Mouse (Mus musculus) C2C12 (cell line): Measurements from ENCODE around the gene Spata22. TPM values are rescaled to one million over a fixed set of nuclear protein-coding genes. Genes with fewer than 3 reads are reported as not detected.
A peak's percentile ranks its signal among the peaks of the same experiment; 100 is the strongest.
"Not testable (repeated sequence)": the region's sequence is repeated elsewhere in the genome, so short reads cannot be mapped to it uniquely, and the experiment has no call there.

Experiments used
- H3K27me3 ChIP-seq: one replicate; pipeline ENCODE4 v1.6.1; 2011; ENCODE audit not compliant: control insufficient read depth, insufficient read depth, insufficient read length
- H3K36me3 ChIP-seq: one replicate; pipeline ENCODE4 v1.6.1; 2011; ENCODE audit not compliant: control insufficient read depth, insufficient read depth
- H3K4me3 ChIP-seq: one replicate; pipeline ENCODE4 v1.5.1; 2011; ENCODE audit warnings: mild to moderate bottlenecking, control low read depth; ENCODE audit not compliant: poor library complexity, insufficient read depth, severe bottlenecking
- H3K79me2 ChIP-seq: one replicate; pipeline ENCODE4 v1.6.1; 2011; ENCODE audit not compliant: control insufficient read depth, insufficient read depth
- H3K79me3 ChIP-seq: one replicate; pipeline ENCODE4 v1.6.1; 2011; ENCODE audit warnings: low read depth, control low read depth
- H3ac ChIP-seq: one replicate; pipeline ENCODE3; 2011; ENCODE audit warnings: low read depth; ENCODE audit not compliant: control insufficient read depth, insufficient read length
- CEBPB ChIP-seq: IDR thresholded peaks from one replicate; pipeline ENCODE4 v1.6.1; 2011; ENCODE audit warnings: low read depth, mild to moderate bottlenecking, control low read depth, moderate library complexity
- CTCF ChIP-seq: IDR thresholded peaks from one replicate; pipeline ENCODE4 v1.5.1; 2011; ENCODE audit not compliant: control insufficient read depth, insufficient read depth, insufficient read length
- FOSL1 ChIP-seq: IDR thresholded peaks from one replicate; pipeline ENCODE4 v1.8.0; 2011; ENCODE audit warnings: mild to moderate bottlenecking, low read length; ENCODE audit not compliant: poor library complexity, insufficient read depth, severe bottlenecking
- MAX ChIP-seq: IDR thresholded peaks from one replicate; pipeline ENCODE4 v1.6.1; 2011; ENCODE audit warnings: mild to moderate bottlenecking, control low read depth
- MYOD1 ChIP-seq: IDR thresholded peaks from one replicate; pipeline ENCODE4 v1.6.1; 2011; ENCODE audit warnings: low read depth; ENCODE audit not compliant: control insufficient read depth, insufficient read length
- MYOG ChIP-seq: IDR thresholded peaks from one replicate; pipeline ENCODE4 v1.6.1; 2011; ENCODE audit not compliant: control insufficient read depth, insufficient read length; ENCODE audit errors: extremely low read depth
- USF1 ChIP-seq: IDR thresholded peaks from one replicate; pipeline ENCODE4 v1.6.1; 2011; ENCODE audit warnings: low read depth, mild to moderate bottlenecking, control low read depth, moderate library complexity
- polyA plus RNA-seq: library from polyadenylated mRNA; unstranded; fragments of >200 nt; fragmentation: generic; extraction: Trizol; gene quantifications from one replicate; pipeline ENCODE4 v1.2.1, GENCODE M21; 2012; ENCODE audit warnings: missing spikeins

The Spata22 gene
- polyA plus RNA-seq, 1 experiment: not detected

- no peaks in the 10 kb centered on the region for H3K79me3 ChIP-seq
- H3ac ChIP-seq: no peak overlapping the region
- no peaks in the 10 kb centered on the region for H3K79me2 ChIP-seq
- no peaks in the 10 kb centered on the region for H3K27me3 ChIP-seq
- no peaks in the 10 kb centered on the region for H3K36me3 ChIP-seq
- TF ChIP-seq CEBPB: no peak
- no peak for TF ChIP-seq USF1
- TF ChIP-seq MAX: no peak
- TF ChIP-seq MYOG: no peak
- TF ChIP-seq FOSL1: no peak
- TF ChIP-seq MYOD1: no peak
- TF ChIP-seq CTCF: no peak
- H3K4me3 ChIP-seq: no peak overlapping the region
These were observed 39.9 kb upstream of the Spata22 start for GRCm38 (mm10) chr11:73289621-73290020.

- Histone ChIP-seq H3K27me3 (no peaks in the 10 kb centered on the region), H3K36me3 (no peaks in the 10 kb centered on the region), H3ac (no peak overlapping the region), H3K79me3 (no peaks in the 10 kb centered on the region), H3K4me3 (no peak overlapping the region), H3K79me2 (no peaks in the 10 kb centered on the region)
- no peak for TF ChIP-seq MAX
- no peak for TF ChIP-seq FOSL1
- TF ChIP-seq MYOG: no peak
- TF ChIP-seq CTCF: no peak
- no peak for TF ChIP-seq MYOD1
- TF ChIP-seq CEBPB: no peak
- TF ChIP-seq USF1: no peak
These were observed 26.4 kb upstream of the Spata22 start for GRCm38 (mm10) chr11:73303123-73303522.

- no peak overlapping the region for H3K4me3 ChIP-seq
- no peak overlapping the region for H3ac ChIP-seq
- no peaks in the 10 kb centered on the region for H3K79me3 ChIP-seq
- H3K27me3 ChIP-seq: no peaks in the 10 kb centered on the region
- TF ChIP-seq USF1 (no peak), MYOD1 (peak; percentile 21), MAX (no peak), CEBPB (no peak), CTCF (no peak)
- H3K79me2 ChIP-seq: no peaks in the 10 kb centered on the region
- no peaks in the 10 kb centered on the region for H3K36me3 ChIP-seq
These were observed 13.6 kb upstream of the Spata22 start for GRCm38 (mm10) chr11:73315961-73316360.

GRCm38 (mm10) chr11:73318581-73318980 lies 11.0 kb upstream of the Spata22 start:
- H3K4me3 ChIP-seq: not testable (repeated sequence)

GRCm38 (mm10) chr11:73321064-73321463 lies 8.5 kb upstream of the Spata22 start:
- H3K36me3 ChIP-seq, H3K79me3 ChIP-seq, H3ac ChIP-seq, H3K27me3 ChIP-seq, H3K4me3 ChIP-seq, H3K79me2 ChIP-seq: not testable (repeated sequence)

More at GRCm38 (mm10) chr11:73318581-73318980, 11.0 kb upstream of the Spata22 start:
- H3K27me3 ChIP-seq, H3K79me2 ChIP-seq, H3K36me3 ChIP-seq, H3ac ChIP-seq, H3K79me3 ChIP-seq: not testable (repeated sequence)

GRCm38 (mm10) chr11:73323906-73324830 lies 5.4 kb upstream of the Spata22 start:
- Histone ChIP-seq H3ac (no peak overlapping the region), H3K27me3 (no peaks in the 10 kb centered on the region), H3K79me3 (no peaks in the 10 kb centered on the region), H3K4me3 (no peak overlapping the region), H3K79me2 (no peaks in the 10 kb centered on the region), H3K36me3 (no peaks in the 10 kb centered on the region)
- TF ChIP-seq MYOD1: no peak
- peak; percentile 6 for TF ChIP-seq CEBPB
- TF ChIP-seq FOSL1: no peak
- no peak for TF ChIP-seq MAX
- no peak for TF ChIP-seq CTCF
- no peak for TF ChIP-seq MYOG
- TF ChIP-seq USF1: no peak
